Mouse (Mus musculus): ENCODE measurements around the gene Ubxn2a.

Ubxn2a gene

DNA sequence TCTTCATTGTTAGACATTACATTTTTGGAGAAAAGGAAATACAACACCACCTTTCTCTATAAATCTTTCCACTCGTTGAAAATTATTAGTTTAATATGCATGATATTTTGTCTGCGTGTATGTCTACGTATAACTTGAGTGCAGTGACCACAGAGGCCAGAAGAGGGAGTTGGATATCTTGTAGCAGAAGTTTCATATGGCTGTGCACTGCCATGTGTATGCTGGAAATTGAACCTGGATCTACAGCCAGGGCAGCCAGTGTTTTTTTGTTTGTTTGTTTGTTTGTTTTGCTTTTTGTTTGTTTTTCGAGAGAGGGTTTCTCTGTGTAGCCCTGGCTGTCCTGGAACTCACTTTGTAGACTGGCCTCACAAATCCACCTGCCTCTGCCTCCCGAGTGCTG is 28.5 kb downstream of the Ubxn2a start:
- no peak for DNase-seq (ENCODE audit: low read depth in 2 of 2, low spot score in 2 of 2)

GRCm38 (mm10) chr12:4878296-4878783 is 29.2 kb downstream of the Ubxn2a start:
- no peak for DNase-seq (ENCODE audit: low read depth in 2 of 2, low spot score in 2 of 2)

DNA sequence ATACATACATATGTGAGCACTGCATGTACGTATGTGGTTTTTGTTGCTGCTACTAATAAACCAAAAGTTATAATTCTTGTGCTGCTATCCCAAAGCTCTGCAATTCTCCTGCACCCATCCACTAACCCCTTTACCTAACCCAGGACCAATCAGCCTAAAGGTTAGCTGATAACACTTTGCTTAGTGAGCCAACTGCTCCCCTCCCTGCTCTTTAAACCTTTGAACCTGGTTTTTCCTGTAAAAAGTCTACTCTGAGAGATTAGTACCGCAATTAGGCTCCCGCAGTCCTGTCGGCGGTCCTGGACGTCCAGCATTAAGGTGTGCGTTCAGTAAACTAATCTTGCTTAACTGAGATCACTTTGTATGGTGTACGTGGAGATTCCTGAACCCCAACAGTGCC is 31.9 kb downstream of the Ubxn2a start:
- DNase-seq (ENCODE audit: low read depth in 2 of 2, low spot score in 2 of 2), result no peak

- DNase-seq (ENCODE audit: low read depth in 2 of 2, low spot score in 2 of 2), result peak; percentile 38 to 43
These were observed 33.2 kb downstream of the Ubxn2a start, which contains the start of gene Mfsd2b for GRCm38 (mm10) chr12:4874161-4874927. Mfsd2b (minus strand) TSS chr12:4874359.

DNA sequence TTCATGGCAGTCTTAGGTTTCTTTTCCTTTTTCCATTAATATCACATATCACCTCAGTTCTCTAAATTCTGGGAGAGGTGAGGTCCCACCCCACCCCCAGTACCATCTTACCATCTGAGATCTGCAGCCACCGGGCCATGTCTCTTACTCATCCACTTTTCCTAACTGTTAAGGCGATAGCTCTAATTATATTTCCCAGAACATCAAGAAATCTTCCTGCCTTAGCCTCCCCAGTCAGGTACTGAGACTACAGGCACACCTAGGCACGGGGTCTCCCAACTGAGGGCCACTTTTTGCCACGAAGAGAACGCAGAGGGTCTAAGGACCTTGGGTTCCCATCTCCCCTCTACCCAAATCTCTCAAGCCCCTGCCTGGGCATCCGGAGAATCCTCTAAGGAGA is 34.0 kb downstream of the Ubxn2a start:
- no peak for DNase-seq (ENCODE audit: low read depth in 2 of 2, low spot score in 2 of 2)

DNA sequence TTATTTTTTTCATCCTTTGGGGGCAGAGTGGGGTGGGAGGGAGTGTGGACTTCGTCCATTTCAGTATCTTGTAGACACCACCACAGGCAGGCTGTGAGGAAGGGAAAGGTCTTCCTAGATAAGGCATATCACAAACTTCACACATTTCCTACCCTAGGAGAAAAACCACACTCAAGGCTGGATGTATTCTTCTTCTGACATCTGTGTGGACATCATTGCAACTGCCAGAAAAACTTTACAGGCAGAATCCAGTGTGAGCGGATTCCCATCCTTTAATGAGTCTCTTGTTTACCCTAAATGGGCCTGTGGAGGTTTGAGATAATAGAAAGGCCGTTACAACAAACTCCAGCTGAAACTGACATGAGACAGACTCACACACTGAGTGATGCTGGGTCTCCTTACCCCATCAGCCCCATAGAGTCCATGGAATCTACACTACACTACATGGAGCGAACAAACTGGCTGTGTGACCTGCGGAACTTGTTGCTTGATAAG is 34.5 kb downstream of the Ubxn2a start:
- no peak for DNase-seq (ENCODE audit: low read depth in 2 of 2, low spot score in 2 of 2)

DNA sequence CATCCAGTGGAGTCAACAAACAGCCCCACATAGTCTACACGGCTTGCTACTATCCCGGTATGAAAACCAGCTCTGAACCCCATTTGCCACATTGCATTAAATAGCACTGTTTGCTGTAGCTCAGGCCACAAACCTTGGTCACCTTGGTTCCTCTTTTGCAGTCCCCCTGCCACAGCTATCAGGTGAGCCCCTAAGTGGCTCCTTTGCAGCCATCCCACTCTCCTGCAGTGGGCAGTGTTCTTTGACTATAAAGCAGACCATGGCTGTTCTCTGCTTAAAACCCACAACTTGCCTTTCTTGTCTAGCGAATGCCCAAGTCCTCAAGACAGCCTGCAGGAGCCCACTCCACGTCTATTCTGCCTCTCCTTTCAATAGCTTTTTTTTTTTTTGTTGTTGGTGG is 35.2 kb downstream of the Ubxn2a start:
- DNase-seq (ENCODE audit: low read depth in 2 of 2, low spot score in 2 of 2), result no peak

DNA sequence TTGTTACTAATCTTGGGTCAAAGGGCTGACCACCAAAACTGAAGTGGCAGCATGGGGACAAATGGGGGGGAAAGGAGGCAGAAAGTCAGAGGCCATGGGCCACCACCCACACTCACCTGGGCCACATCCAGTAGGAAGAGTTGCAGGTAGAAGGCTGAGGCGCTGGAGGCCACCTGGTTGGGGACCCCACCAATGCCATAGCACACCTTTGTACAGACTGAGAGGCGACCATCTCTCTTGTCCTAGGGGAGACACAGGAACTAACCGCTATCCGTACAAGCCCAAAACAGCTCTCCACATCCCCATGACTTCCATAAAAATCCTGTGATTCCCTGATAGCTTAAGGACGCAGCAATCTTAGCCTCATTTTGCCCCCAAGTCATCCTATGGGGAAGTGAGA is 36.2 kb downstream of the Ubxn2a start:
- DNase-seq (ENCODE audit: low read depth in 2 of 2, low spot score in 2 of 2), result no peak

DNA sequence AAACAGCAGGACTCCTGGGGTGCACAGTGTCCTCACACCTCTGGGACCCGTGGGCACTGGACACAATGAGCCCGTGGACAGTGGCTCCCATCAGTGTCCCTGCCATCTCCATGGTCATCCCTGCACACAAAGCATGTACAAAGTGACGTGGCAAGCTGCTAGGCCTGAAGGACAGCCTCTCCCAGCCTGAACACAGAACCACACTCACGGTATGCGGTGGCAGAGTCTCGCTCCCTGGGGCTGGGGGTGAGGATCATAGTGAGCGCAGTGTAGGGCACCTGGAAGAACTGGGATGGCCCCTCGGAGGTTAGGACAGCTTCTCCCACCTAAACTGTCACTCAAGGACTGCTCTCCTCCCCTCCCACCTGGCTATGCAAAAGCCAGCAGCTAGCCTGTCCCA is 38.6 kb downstream of the Ubxn2a start:
- no peak for DNase-seq (ENCODE audit: low read depth in 2 of 2, low spot score in 2 of 2)

- no peak for DNase-seq (ENCODE audit: low read depth in 2 of 2, low spot score in 2 of 2)
These were observed 43.2 kb downstream of the Ubxn2a start for GRCm38 (mm10) chr12:4864338-4864690.

DNA sequence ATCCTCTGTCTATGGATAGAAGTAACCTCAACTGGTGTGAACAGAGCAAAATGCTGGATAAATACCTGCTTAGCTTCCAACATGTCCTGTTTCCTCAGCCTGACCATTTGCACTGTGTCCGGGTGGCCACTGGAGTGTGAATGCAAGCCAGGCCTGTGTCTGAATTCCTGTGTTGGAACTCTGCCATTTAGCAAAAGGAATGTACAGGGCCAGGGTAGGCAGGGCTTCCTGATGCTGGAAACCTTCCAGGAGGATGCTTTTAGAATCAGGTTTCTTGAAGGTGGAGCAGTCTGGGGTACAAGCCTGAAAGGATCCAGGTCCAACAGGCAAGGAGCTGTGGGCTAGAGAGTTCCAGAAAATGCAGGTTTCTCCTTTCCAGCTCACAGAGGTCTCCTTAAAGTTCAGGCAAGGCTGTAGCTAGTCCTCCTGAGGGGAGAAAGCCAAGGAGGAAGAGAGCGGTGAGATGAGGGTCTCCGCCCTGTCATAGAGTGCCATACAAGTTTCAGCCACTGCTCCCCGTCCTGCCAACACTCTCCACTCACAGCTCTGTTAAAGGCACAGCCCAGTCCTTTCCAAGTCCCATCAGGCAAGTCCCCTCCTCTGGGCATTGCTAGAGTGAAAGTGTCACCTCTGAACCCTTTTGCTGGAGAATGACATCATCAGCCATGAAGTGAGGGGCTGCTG is 43.7 kb downstream of the Ubxn2a start:
- DNase-seq (ENCODE audit: low read depth in 2 of 2, low spot score in 2 of 2), result no peak

GRCm38 (mm10) chr12:4862672-4863071 is 44.8 kb downstream of the Ubxn2a start:
- no peak for DNase-seq (ENCODE audit: low read depth in 2 of 2, low spot score in 2 of 2)

DNA sequence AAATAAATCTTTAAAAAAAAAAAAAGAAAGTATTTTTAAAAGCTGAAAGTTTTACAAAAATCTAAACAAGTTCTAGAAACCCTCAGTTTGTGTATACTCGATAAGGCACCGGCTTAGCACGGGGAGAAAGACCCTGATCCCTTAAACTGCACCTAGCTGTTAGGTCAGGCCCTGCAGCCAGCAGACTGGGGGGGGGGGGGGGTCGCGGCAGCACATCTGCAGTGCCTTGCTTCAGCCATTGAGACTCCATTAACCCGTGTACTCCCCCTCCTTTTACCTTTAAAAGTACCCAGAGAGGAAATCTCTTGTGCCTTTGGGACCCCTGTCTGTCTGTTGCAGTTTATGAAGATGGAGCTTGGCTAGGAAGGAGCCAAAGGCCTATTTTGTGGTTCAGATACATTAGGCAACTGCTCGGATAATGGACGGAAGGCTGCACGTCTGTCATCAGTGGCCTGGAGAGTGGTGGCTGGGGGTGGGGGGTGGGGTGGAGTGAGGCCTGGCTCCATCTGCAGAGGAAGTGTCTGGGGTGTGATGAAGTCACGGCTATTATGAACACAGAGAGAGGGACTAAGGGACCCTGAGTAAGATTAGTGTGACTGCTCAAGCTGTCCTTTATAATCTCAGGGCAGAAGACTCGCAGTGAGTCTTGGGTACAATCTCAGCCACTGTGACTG is 48.1 kb downstream of the Ubxn2a start:
- no peak for DNase-seq (ENCODE audit: low read depth in 2 of 2, low spot score in 2 of 2)

DNA sequence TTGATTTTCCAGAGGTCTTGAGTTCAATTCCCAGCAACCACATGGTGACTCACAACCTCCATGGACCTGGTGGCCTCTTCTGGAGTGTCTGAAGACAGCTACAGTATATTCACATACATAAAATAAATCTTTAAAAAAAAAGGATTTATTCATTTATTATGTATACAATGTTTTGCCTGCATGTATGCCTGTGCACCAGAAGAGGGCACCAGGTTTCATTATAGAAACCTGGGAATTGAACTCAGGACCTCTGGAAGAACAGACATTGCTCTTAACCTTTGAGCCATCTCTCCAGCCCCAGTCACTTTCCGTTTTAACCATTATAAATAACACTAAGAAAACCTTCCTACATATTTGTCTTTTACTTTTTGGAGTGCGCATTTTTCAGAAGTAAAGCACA is 50.7 kb downstream of the Ubxn2a start:
- DNase-seq (ENCODE audit: low read depth in 2 of 2, low spot score in 2 of 2), result no peak

DNA sequence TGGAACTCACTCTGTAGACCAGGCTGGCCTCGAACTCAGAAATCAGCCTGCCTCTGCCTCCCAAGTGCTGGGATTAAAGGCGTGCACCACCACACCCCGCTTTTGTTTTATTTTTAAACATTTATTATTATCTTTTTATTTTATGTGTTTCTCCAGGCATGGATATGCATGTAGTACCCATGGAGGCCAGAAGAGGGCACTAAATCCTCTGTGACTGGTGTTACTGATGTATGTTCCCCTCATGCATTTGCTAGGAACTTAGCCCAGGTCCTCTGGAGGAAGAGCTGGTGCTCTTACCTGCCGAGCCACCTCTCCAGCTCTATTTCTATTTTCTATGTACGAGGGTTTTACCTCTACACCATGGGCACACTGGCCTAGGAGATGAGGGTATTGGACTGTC is 51.3 kb downstream of the Ubxn2a start:
- DNase-seq (ENCODE audit: low read depth in 2 of 2, low spot score in 2 of 2), result peak; percentile 35 to 36

GRCm38 (mm10) chr12:4843741-4844140 is 63.8 kb downstream of the Ubxn2a start:
- peak; percentile 25 to 36 for DNase-seq (ENCODE audit: low read depth in 2 of 2, low spot score in 2 of 2)

DNA sequence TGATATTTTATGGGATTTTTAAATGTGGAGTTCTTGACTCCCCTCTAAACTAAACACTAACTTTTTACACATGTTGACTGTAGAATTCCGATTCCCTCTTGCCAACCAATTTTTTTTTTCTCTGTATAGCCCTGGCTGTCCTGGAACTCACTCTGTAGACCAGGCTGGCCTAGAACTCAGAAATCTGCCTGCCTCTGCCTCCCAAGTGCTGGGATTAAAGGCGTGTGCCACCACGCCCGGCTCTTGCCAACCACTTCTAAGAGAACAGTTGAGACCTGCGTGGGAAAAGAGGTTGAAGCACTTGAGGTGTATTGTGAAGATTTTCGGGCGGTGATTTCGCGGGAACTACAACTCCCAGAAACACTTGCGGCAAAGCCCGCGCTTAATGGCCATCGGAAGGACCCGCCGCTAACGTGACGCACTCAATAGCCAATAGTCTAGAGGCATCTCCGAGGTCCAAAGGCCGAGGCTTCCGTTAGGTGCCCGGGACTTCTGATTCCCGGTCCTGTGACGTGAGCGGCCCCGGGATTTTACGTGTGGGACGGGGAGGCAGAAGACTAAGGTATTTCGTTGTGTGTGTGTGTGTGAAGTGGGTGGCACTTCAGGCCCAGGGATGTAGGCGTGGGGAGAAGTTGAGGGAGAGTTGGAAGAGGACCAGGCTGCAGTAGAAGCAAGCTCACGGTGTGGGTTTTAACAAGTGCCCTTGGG is 64.5 kb downstream of the Ubxn2a start, which contains the start of gene Wdcp:
TSS of gene Wdcp (plus strand) at position 414 of the 708 bp plus-strand sequence.
- peak; percentile 76 to 81 for DNase-seq (ENCODE audit: low read depth in 2 of 2, low spot score in 2 of 2)

- DNase-seq (ENCODE audit: low read depth in 2 of 2, low spot score in 2 of 2), result no peak
These were observed 65.0 kb downstream of the Ubxn2a start for GRCm38 (mm10) chr12:4842456-4842855.

- peak; percentile 19 to 21 for DNase-seq (ENCODE audit: low read depth in 2 of 2, low spot score in 2 of 2)
These were observed 66.1 kb downstream of the Ubxn2a start, which contains the start of gene Fkbp1b for GRCm38 (mm10) chr12:4841392-4841887. Fkbp1b (minus strand) TSS chr12:4841591.

GRCm38 (mm10) chr12:4840741-4841140 is 66.8 kb downstream of the Ubxn2a start:
- DNase-seq (ENCODE audit: low read depth in 2 of 2, low spot score in 2 of 2), result no peak

- no peak for DNase-seq (ENCODE audit: low read depth in 2 of 2, low spot score in 2 of 2)
These were observed 67.5 kb downstream of the Ubxn2a start for GRCm38 (mm10) chr12:4840010-4840409.

Data from CD8-positive naive resting alpha-beta T cell, adult 2 months (primary cell).